Mouse (Mus musculus) MEL (cell line): ENCODE data around the gene Acot7. TPM values are rescaled to one million over a fixed set of nuclear protein-coding genes. Genes with fewer than 3 reads are reported as not detected.

ENCODE experiments used
- DNase-seq: peaks from one replicate; pipeline ENCODE4 v3.0.0; 2011; ENCODE audit warnings: low read depth, low spot score
- H3K27ac ChIP-seq: 2 replicates; pipeline ENCODE4 v1.5.1; 2012; ENCODE audit warnings: low read depth, mild to moderate bottlenecking, control low read depth, low read length, moderate library complexity; ENCODE audit not compliant: control insufficient read depth
- H3K27me3 ChIP-seq, 2 experiments: fragments of 150-350 bp in 1 of 2; sonication (generic) in 1 of 2; 2 replicates each; pipeline ENCODE4 v1.6.1; 2012; ENCODE audit warnings: low read length in 2 of 2, mild to moderate bottlenecking in 2 of 2, improper control_type of control experiment in 1 of 2, moderate library complexity in 1 of 2; ENCODE audit not compliant: insufficient read depth in 2 of 2, control insufficient read depth in 1 of 2
- H3K36me3 ChIP-seq, 2 experiments: 2 replicates each; pipeline ENCODE4 v1.6.1; 2012 to 2014; ENCODE audit warnings: low read length in 2 of 2, improper control_type of control experiment in 1 of 2, inconsistent platforms in 1 of 2, mild to moderate bottlenecking in 1 of 2; ENCODE audit not compliant: insufficient read depth in 2 of 2, control insufficient read depth in 1 of 2
- H3K4me1 ChIP-seq, 2 experiments: fragments of 150-350 bp in 1 of 2; sonication (generic) in 1 of 2; 2 replicates each; pipeline ENCODE4 v1.6.1; 2012; ENCODE audit warnings: low read length in 2 of 2, improper control_type of control experiment in 1 of 2, mild to moderate bottlenecking in 1 of 2; ENCODE audit not compliant: insufficient read depth in 2 of 2, control insufficient read depth in 1 of 2
- H3K4me3 ChIP-seq, 2 experiments: fragments of 150-350 bp in 1 of 2; sonication (generic) in 1 of 2; 2 replicates each; pipeline ENCODE4 v1.5.1; 2012; ENCODE audit warnings: low read depth in 2 of 2, low read length in 2 of 2, mild to moderate bottlenecking in 2 of 2, moderate library complexity in 2 of 2, control low read depth in 1 of 2, improper control_type of control experiment in 1 of 2; ENCODE audit not compliant: control insufficient read depth in 1 of 2, insufficient read depth in 1 of 2
- H3K79me2 ChIP-seq: 2 replicates; pipeline ENCODE4 v1.6.1; 2012; ENCODE audit warnings: mild to moderate bottlenecking, low read length, moderate library complexity; ENCODE audit not compliant: control insufficient read depth, poor library complexity, insufficient read depth
- H3K9ac ChIP-seq: 2 replicates; pipeline ENCODE4 v1.6.1; 2012; ENCODE audit warnings: low read depth, mild to moderate bottlenecking, control low read depth, low read length, moderate library complexity; ENCODE audit not compliant: control insufficient read depth, poor library complexity, severe bottlenecking
- H3K9me3 ChIP-seq: fragments of 150-350 bp; sonication (generic); replicated peaks from 2 replicates; pipeline ENCODE4 v1.6.1; 2012; ENCODE audit warnings: mild to moderate bottlenecking, low read length, improper control_type of control experiment, moderate library complexity; ENCODE audit not compliant: insufficient read depth
- CHD1 ChIP-seq: IDR thresholded peaks from 2 replicates; pipeline ENCODE4 v1.6.1; 2012; ENCODE audit warnings: low read depth, mild to moderate bottlenecking, inconsistent platforms, low read length, improper control_type of control experiment
- CTCF ChIP-seq, 3 experiments: IDR thresholded peaks in 2 of 3; conservative IDR thresholded peaks in 1 of 3; 2 replicates each; pipeline ENCODE4 v1.5.1; 2011 to 2012; ENCODE audit warnings: low read length in 3 of 3, low read depth in 2 of 3, mild to moderate bottlenecking in 2 of 3, improper control_type of control experiment in 1 of 3, inconsistent platforms in 1 of 3, mixed read lengths in 1 of 3, moderate library complexity in 1 of 3; ENCODE audit not compliant: control insufficient read depth in 1 of 3, insufficient read depth in 1 of 3, poor library complexity in 1 of 3, severe bottlenecking in 1 of 3
- EP300 ChIP-seq, 2 experiments: IDR thresholded peaks; 2 replicates each; pipeline ENCODE4 v1.6.1; 2011; ENCODE audit warnings: improper control_type of control experiment in 2 of 2, low read length in 2 of 2, low read depth in 1 of 2, mild to moderate bottlenecking in 1 of 2
- ETS1 ChIP-seq: IDR thresholded peaks from 2 replicates; pipeline ENCODE4 v1.6.1; 2012; ENCODE audit warnings: low read depth, mild to moderate bottlenecking, inconsistent platforms, low read length, improper control_type of control experiment, moderate library complexity
- GATA1 ChIP-seq: IDR thresholded peaks from 2 replicates; pipeline ENCODE4 v1.6.1; 2011; ENCODE audit warnings: low read depth, low read length, improper control_type of control experiment
- HCFC1 ChIP-seq: IDR thresholded peaks from 2 replicates; pipeline ENCODE4 v1.6.1; 2012; ENCODE audit warnings: low read depth, mild to moderate bottlenecking, inconsistent platforms, low read length, improper control_type of control experiment, moderate library complexity
- JUND ChIP-seq: IDR thresholded peaks from 2 replicates; pipeline ENCODE4 v1.6.1; 2011; ENCODE audit warnings: low read depth, mild to moderate bottlenecking, improper control_type of control experiment, low read length
- MAFK ChIP-seq: IDR thresholded peaks from 2 replicates; pipeline ENCODE4 v1.6.1; 2011; ENCODE audit warnings: low read depth, mild to moderate bottlenecking, low read length, improper control_type of control experiment, borderline replicate concordance
- MAX ChIP-seq: IDR thresholded peaks from 2 replicates; pipeline ENCODE4 v1.6.1; 2011; ENCODE audit warnings: low read length, improper control_type of control experiment
- MAZ ChIP-seq: IDR thresholded peaks from 2 replicates; pipeline ENCODE4 v1.6.1; 2012; ENCODE audit warnings: low read depth, mild to moderate bottlenecking, inconsistent platforms, low read length, improper control_type of control experiment
- NELFE ChIP-seq: IDR thresholded peaks from 2 replicates; pipeline ENCODE4 v1.6.1; 2011; ENCODE audit warnings: low read depth, low read length, improper control_type of control experiment
- NRF1 ChIP-seq: IDR thresholded peaks from 2 replicates; pipeline ENCODE4 v1.6.1; 2014; ENCODE audit warnings: low read depth, mild to moderate bottlenecking, inconsistent platforms, low read length, improper control_type of control experiment, moderate library complexity; ENCODE audit not compliant: poor library complexity, insufficient read depth, severe bottlenecking
- POLR2A ChIP-seq, 2 experiments: IDR thresholded peaks; 2 replicates each; pipeline ENCODE4 v1.6.1; 2011 to 2012; ENCODE audit warnings: low read length in 2 of 2, mild to moderate bottlenecking in 2 of 2, control low read depth in 1 of 2, improper control_type of control experiment in 1 of 2, low read depth in 1 of 2, moderate library complexity in 1 of 2; ENCODE audit not compliant: control insufficient read depth in 1 of 2, insufficient read depth in 1 of 2, poor library complexity in 1 of 2
- POLR2AphosphoS2 ChIP-seq: IDR thresholded peaks from 2 replicates; pipeline ENCODE4 v1.6.1; 2011; ENCODE audit warnings: low read length, improper control_type of control experiment
- POLR2AphosphoS5 ChIP-seq: IDR thresholded peaks from 2 replicates; pipeline ENCODE4 v1.6.1; 2012; ENCODE audit warnings: low read depth, borderline replicate concordance, mild to moderate bottlenecking, inconsistent platforms, low read length, moderate library complexity, mixed read lengths
- RAD21 ChIP-seq: IDR thresholded peaks from 2 replicates; pipeline ENCODE4 v1.6.1; 2011; ENCODE audit warnings: mild to moderate bottlenecking, low read depth, low read length, improper control_type of control experiment
- RCOR1 ChIP-seq: IDR thresholded peaks from 2 replicates; pipeline ENCODE4 v1.6.1; 2012; ENCODE audit warnings: low read depth, mild to moderate bottlenecking, inconsistent platforms, low read length, improper control_type of control experiment
- SIN3A ChIP-seq: IDR thresholded peaks from 2 replicates; pipeline ENCODE4 v1.6.1; 2012; ENCODE audit warnings: low read length, improper control_type of control experiment, inconsistent platforms
- TCF12 ChIP-seq: IDR thresholded peaks from 2 replicates; pipeline ENCODE4 v1.6.1; 2014; ENCODE audit warnings: low read depth, mild to moderate bottlenecking, inconsistent platforms, low read length, improper control_type of control experiment, moderate library complexity
- ZKSCAN1 ChIP-seq: IDR thresholded peaks from 2 replicates; pipeline ENCODE4 v1.6.1; 2012; ENCODE audit warnings: low read depth, mild to moderate bottlenecking, inconsistent platforms, low read length, improper control_type of control experiment, moderate library complexity
- ZMIZ1 ChIP-seq: IDR thresholded peaks from 2 replicates; pipeline ENCODE4 v1.6.1; 2012; ENCODE audit warnings: low read depth, mild to moderate bottlenecking, inconsistent platforms, low read length, improper control_type of control experiment, moderate library complexity
- polyA plus RNA-seq, 2 experiments: library from polyadenylated mRNA; stranded (reverse) in 1 of 2; unstranded in 1 of 2; fragments of >175 nt in 1 of 2; fragments of >200 nt in 1 of 2; gene quantifications; 2 replicates each; pipeline versions ENCODE4 v1.2.1 to v1.2.4; 2012; ENCODE audit warnings: low replicate concordance in 2 of 2, low read depth in 1 of 2; ENCODE audit not compliant: insufficient read length in 2 of 2, insufficient read depth in 1 of 2, missing spikeins in 1 of 2
- total RNA-seq: library from RNA; depleted of rRNA; stranded (reverse); fragments of 300-350 nt; gene quantifications from 2 replicates; pipeline ENCODE4 v1.2.3, GENCODE M21; 2012

Gene Acot7
- total and polyA plus RNA-seq, 3 experiments: 92.7 to 127 TPM; not detected in 1

- TF ChIP-seq RAD21 (no peak), GATA1 (no peak), ZKSCAN1 (no peak), MAX (no peak), ETS1 (no peak), RCOR1 (no peak), ZMIZ1 (no peak), POLR2AphosphoS2 (no peak), EP300 (IDR thresholded peaks at IDR 0.05; ENCODE audit: low read depth in 1 of 2, low read length in 2 of 2) (no peak), POLR2A (IDR thresholded peaks at IDR 0.05; ENCODE audit: control insufficient read depth in 1 of 2, insufficient read depth in 1 of 2, low read depth in 1 of 2, low read length in 2 of 2, poor library complexity in 1 of 2) (no peak), HCFC1 (no peak), POLR2AphosphoS5 (no peak), MAFK (no peak), SIN3A (no peak), JUND (no peak), NRF1 (no peak)
- H3K4me3 ChIP-seq: no peak overlapping the region
- no peaks in the 10 kb centered on the region for H3K9me3 ChIP-seq
- no peak overlapping the region for H3K9ac ChIP-seq
- H3K27me3 ChIP-seq: no peaks in the 10 kb centered on the region
- H3K27ac ChIP-seq: no peak overlapping the region
- no peak for DNase-seq
- H3K4me1 ChIP-seq: no peaks in the 10 kb centered on the region
- H3K79me2 ChIP-seq: no peaks in the 10 kb centered on the region
- no peaks in the 10 kb centered on the region for H3K36me3 ChIP-seq
These were observed 95.3 kb downstream of the Acot7 start for GRCm38 (mm10) chr4:152273191-152273590.

GRCm38 (mm10) chr4:152273621-152274236 is 95.8 kb downstream of the Acot7 start, which contains the start of gene Gpr153:
Gpr153 (plus strand) TSS chr4:152274232.
- H3K9me3 ChIP-seq: no peaks in the 10 kb centered on the region
- no peaks in the 10 kb centered on the region for H3K27me3 ChIP-seq
- no peak within 1 kb of the TSS for H3K4me3 ChIP-seq
- DNase-seq: no peak
- no peaks in the 10 kb centered on the region for H3K36me3 ChIP-seq
- no peaks in the 10 kb centered on the region for H3K4me1 ChIP-seq
- no peaks in the 10 kb centered on the region for H3K79me2 ChIP-seq
- no peak within 1 kb of the TSS for H3K27ac ChIP-seq
- no peak within 1 kb of the TSS for H3K9ac ChIP-seq
- TF ChIP-seq TCF12: no peak
- TF ChIP-seq MAZ: no peak
- no peak for TF ChIP-seq NELFE
- no peak for TF ChIP-seq POLR2AphosphoS2
- TF ChIP-seq EP300 (IDR thresholded peaks at IDR 0.05; ENCODE audit: low read depth in 1 of 2, low read length in 2 of 2): no peak
- no peak for TF ChIP-seq CTCF (IDR thresholded peaks at IDR 0.05 in 2 of 3, conservative IDR thresholded peaks at IDR 0.05 in 1 of 3; ENCODE audit: control insufficient read depth in 1 of 3, insufficient read depth in 1 of 3, low read depth in 2 of 3, low read length in 3 of 3, poor library complexity in 1 of 3, severe bottlenecking in 1 of 3)
- TF ChIP-seq MAFK: no peak
- no peak for TF ChIP-seq NRF1
- TF ChIP-seq CHD1: no peak
- no peak for TF ChIP-seq GATA1
